Mouse (Mus musculus): ENCODE measurements at regions not wholly inside any gene's neighbourhood (a gene's known extent, or its start where the extent isn't known, plus 50 kb on each side); places are given as distances from the start of the nearest gene placed in this dataset.

- TF ChIP-seq POLR2A (IDR thresholded peaks at IDR 0.05; ENCODE audit: low read depth, low read length) (no peak), CTCF (IDR thresholded peaks at IDR 0.05; ENCODE audit: extremely low read depth, insufficient read length, insufficient replicate concordance, low read depth, low read length) (no peak)
Observed at GRCm38 (mm10) chr5:46033008-46033676, 175.7 kb upstream of the Lcorl start.

All from small intestine, adult 2 months (tissue).